In genomic region chr3:157947383-157948280, GRCm38 (mm10) we compare ENCODE assay signal across 8 mouse cellular contexts. TPM values are rescaled to one million over a fixed set of nuclear protein-coding genes. Genes with fewer than 3 reads are reported as not detected.
A peak's percentile ranks its signal among the peaks of the same experiment; 100 is the strongest.
DNase-seq lines count a peak whose midpoint lies in the region; ATAC-seq lines count a peak whose summit lies in the region.

No protein-coding gene starts in this region.

- peak overlapping the region; percentile 96 for H3K9ac ChIP-seq in hindbrain, embryonic 14.5 days
- peak overlapping the region; percentile 97 for H3K9ac ChIP-seq in limb, embryonic 13.5 days
- H3K9ac ChIP-seq in stomach, embryonic 14.5 days (replicated peaks; ENCODE audit: low read depth, low read length) = peak overlapping the region; percentile 93

- H3K4me1 ChIP-seq in erythroblast, embryonic 14.5 days (ENCODE audit: control insufficient read depth) = peaks cover 33% of the 10 kb centered on the region
- H3K4me1 ChIP-seq in hindbrain, embryonic 14.5 days (replicated peaks; ENCODE audit: control insufficient read depth, insufficient read depth, low read length) = peaks cover 24% of the 10 kb centered on the region
- H3K4me1 ChIP-seq in limb, embryonic 13.5 days = peaks cover 19% of the 10 kb centered on the region
- H3K4me1 ChIP-seq in stomach, embryonic 14.5 days (ENCODE audit: control insufficient read depth, insufficient read depth, low read length) = 0 out of 2 replicates have a peak, but pooled peaks cover 3% of the 10 kb centered on the region

- under 1% methylated on average over 74 of the region's 93 CpGs for WGBS in hindbrain, embryonic 14.5 days
- 0% methylated on average over 65 of the region's 93 CpGs for WGBS in limb, embryonic 13.5 days
- under 1% methylated on average over 91 of the region's 93 CpGs for WGBS in stomach, embryonic 14.5 days

- H3K36me3 ChIP-seq in erythroblast, embryonic 14.5 days (ENCODE audit: control insufficient read depth) = peaks cover 17% of the 10 kb centered on the region
- no peaks in the 10 kb centered on the region for H3K36me3 ChIP-seq in hindbrain, embryonic 14.5 days (replicated peaks; ENCODE audit: control insufficient read depth, insufficient read depth)
- peaks cover 4% of the 10 kb centered on the region for H3K36me3 ChIP-seq in limb, embryonic 13.5 days
- H3K36me3 ChIP-seq in stomach, embryonic 14.5 days (ENCODE audit: control insufficient read depth, insufficient read depth, low read length) = no peaks in the 10 kb centered on the region

- peak; percentile 21 to 37 for DNase-seq in layer of hippocampus, adult 18-20 months (ENCODE audit: low spot score in 2 of 2)
- DNase-seq in layer of hippocampus, adult 9-11 months = no peak
- peak; percentile 48 to 50 for DNase-seq in adrenal gland, postnatal 36 days
- DNase-seq in hindbrain, embryonic 14.5 days (ENCODE audit: low spot score) = no peak
- DNase-seq in mesoderm, embryonic 11.5 days (ENCODE audit: low read depth, low spot score) = peak; percentile 16

- peak overlapping the region; percentile 82 for H3K4me2 ChIP-seq in hindbrain, embryonic 14.5 days (replicated peaks)
- peak overlapping the region; percentile 95 for H3K4me2 ChIP-seq in limb, embryonic 13.5 days (replicated peaks)
- peak overlapping the region; percentile 88 for H3K4me2 ChIP-seq in stomach, embryonic 14.5 days (replicated peaks; ENCODE audit: low read depth, low read length)

- H3K9me3 ChIP-seq in erythroblast, embryonic 14.5 days (ENCODE audit: control insufficient read depth, low read length) = no peaks in the 10 kb centered on the region
- no peaks in the 10 kb centered on the region for H3K9me3 ChIP-seq in hindbrain, embryonic 14.5 days (ENCODE audit: control insufficient read depth, low read length)
- no peaks in the 10 kb centered on the region for H3K9me3 ChIP-seq in limb, embryonic 13.5 days
- no peaks in the 10 kb centered on the region for H3K9me3 ChIP-seq in stomach, embryonic 14.5 days (ENCODE audit: control insufficient read depth, low read depth, low read length)

- peak overlapping the region; percentile 100 for H3K27ac ChIP-seq in hindbrain, embryonic 14.5 days
- peak overlapping the region; percentile 97 for H3K27ac ChIP-seq in limb, embryonic 13.5 days
- peak overlapping the region; percentile 96 for H3K27ac ChIP-seq in stomach, embryonic 14.5 days (ENCODE audit: low read length)

- peak overlapping the region; percentile 95 for H3K4me3 ChIP-seq in erythroblast, embryonic 14.5 days (replicated peaks)
- peak overlapping the region; percentile 98 for H3K4me3 ChIP-seq in hindbrain, embryonic 14.5 days (replicated peaks; ENCODE audit: low read length)
- H3K4me3 ChIP-seq in limb, embryonic 13.5 days = peak overlapping the region; percentile 98
- peak overlapping the region; percentile 98 for H3K4me3 ChIP-seq in stomach, embryonic 14.5 days (ENCODE audit: low read depth, low read length)

- ATAC-seq in hindbrain, embryonic 14.5 days (ENCODE audit: low FRiP score) = peak; percentile 76
- ATAC-seq in limb, embryonic 13.5 days (ENCODE audit: low FRiP score, low read depth) = peak; percentile 72
- peak; percentile 21; the same call in 1 of the 2 replicates for ATAC-seq in stomach, embryonic 14.5 days (ENCODE audit: insufficient number of reproducible peaks, insufficient read depth, low FRiP score, low read depth)

- H3K27me3 ChIP-seq in erythroblast, embryonic 14.5 days (ENCODE audit: control insufficient read depth) = peaks cover 10% of the 10 kb centered on the region
- H3K27me3 ChIP-seq in hindbrain, embryonic 14.5 days (ENCODE audit: control insufficient read depth, insufficient read depth, low read length) = no peaks in the 10 kb centered on the region
- H3K27me3 ChIP-seq in limb, embryonic 13.5 days = no peaks in the 10 kb centered on the region
- no peaks in the 10 kb centered on the region for H3K27me3 ChIP-seq in stomach, embryonic 14.5 days (ENCODE audit: control insufficient read depth, insufficient read depth, low read length)

RNA-seq across cellular contexts. Expression of gene Ankrd13c, which starts 0.6 kb away (rescaled TPM):
- total RNA-seq in layer of hippocampus, adult 18-20 months (2021) = 10 to 100 TPM; 93.7 to 97.6 TPM
- total RNA-seq in adrenal gland, postnatal 36 days (2021) = 10 to 100 TPM; 85.8 to 98.9 TPM
- 2.8 and 3.2 TPM in 2 replicates for polyA plus RNA-seq in erythroblast, embryonic 14.5 days (2012)
- polyA plus RNA-seq in hindbrain, embryonic 14.5 days (2014; fragmentation: Nextera tagmentation; extraction: Ambion mirVana) = 32.7 and 36.0 TPM in 2 replicates
- polyA plus RNA-seq in limb, embryonic 13.5 days (2015; fragmentation: Nextera tagmentation; extraction: Ambion mirVana) = 14.9 and 15.5 TPM in 2 replicates
- 23.8 and 24.7 TPM in 2 replicates for polyA plus RNA-seq in stomach, embryonic 14.5 days (2014; fragmentation: Nextera tagmentation; extraction: Ambion mirVana)

RNA-seq across cellular contexts. Expression of gene Cth, which starts 22.8 kb away (rescaled TPM):
- 1 to 10 TPM; 4.9 to 7.9 TPM for total RNA-seq in layer of hippocampus, adult 18-20 months (2021)
- total RNA-seq in adrenal gland, postnatal 36 days (2021) = 10 to 100 TPM; 16.8 to 49.5 TPM
- polyA plus RNA-seq in erythroblast, embryonic 14.5 days (2012) = not detected in 2 replicates
- polyA plus RNA-seq in hindbrain, embryonic 14.5 days (2014; fragmentation: Nextera tagmentation; extraction: Ambion mirVana) = 2.3 and 2.6 TPM in 2 replicates
- 13.6 and 14.2 TPM in 2 replicates for polyA plus RNA-seq in limb, embryonic 13.5 days (2015; fragmentation: Nextera tagmentation; extraction: Ambion mirVana)
- 13.4 and 15.6 TPM in 2 replicates for polyA plus RNA-seq in stomach, embryonic 14.5 days (2014; fragmentation: Nextera tagmentation; extraction: Ambion mirVana)

Comparison
In these comparisons a context has a peak if more than half of its experiments do, and no peak if none do; other contexts are left out.
1. DNase-seq: peak in layer of hippocampus, adult 18-20 months (2 of 2), adrenal gland, postnatal 36 days (2 of 2) and mesoderm, embryonic 11.5 days (single experiment); none in layer of hippocampus, adult 9-11 months (single experiment) and hindbrain, embryonic 14.5 days (single experiment).
2. ATAC-seq: peak in every context shown above with its lines; median percentile 76 in hindbrain, embryonic 14.5 days; 72 in limb, embryonic 13.5 days; 21 in stomach, embryonic 14.5 days.
3. Peak in every context shown above with its lines, with median percentiles within 50 percentile points of each other: H3K4me3 ChIP-seq, H3K27ac ChIP-seq, H3K4me2 ChIP-seq and H3K9ac ChIP-seq.